Mouse (Mus musculus) testis, adult 2 months (tissue): Measurements from ENCODE around the gene Gjd3. TPM values are rescaled to one million over a fixed set of nuclear protein-coding genes. Genes with fewer than 3 reads are reported as not detected.

Source experiments
- H3K27ac ChIP-seq: fragments of 200-500 bp; 2 replicates; pipeline ENCODE4 v1.5.1; 2012; ENCODE audit warnings: low read depth, low read length; ENCODE audit not compliant: control insufficient read depth, insufficient read depth
- H3K27me3 ChIP-seq: fragments of 200-500 bp; 2 replicates; pipeline ENCODE4 v1.6.1; 2012; ENCODE audit warnings: mild to moderate bottlenecking, low read length, moderate library complexity; ENCODE audit not compliant: control insufficient read depth, insufficient read depth
- H3K36me3 ChIP-seq: fragments of 200-500 bp; 2 replicates; pipeline ENCODE4 v1.6.1; 2012; ENCODE audit warnings: mild to moderate bottlenecking, low read length; ENCODE audit not compliant: control insufficient read depth, insufficient read depth
- H3K4me1 ChIP-seq: fragments of 200-500 bp; 2 replicates; pipeline ENCODE4 v1.6.1; 2012; ENCODE audit warnings: low read length; ENCODE audit not compliant: control insufficient read depth, insufficient read depth
- H3K4me3 ChIP-seq: fragments of 200-500 bp; 2 replicates; pipeline ENCODE4 v1.5.1; 2012; ENCODE audit warnings: low read depth, mild to moderate bottlenecking, low read length, moderate library complexity, mixed read lengths; ENCODE audit not compliant: control insufficient read depth
- CTCF ChIP-seq: fragments of 200-500 bp; IDR thresholded peaks from 2 replicates; pipeline ENCODE4 v1.5.1; 2012; ENCODE audit warnings: low read depth, mild to moderate bottlenecking, inconsistent platforms, low read length, moderate library complexity; ENCODE audit not compliant: control insufficient read depth, insufficient read depth, insufficient replicate concordance
- POLR2A ChIP-seq: fragments of 200-500 bp; IDR thresholded peaks from 2 replicates; pipeline ENCODE4 v1.6.1; 2012; ENCODE audit warnings: low read depth, mild to moderate bottlenecking, inconsistent platforms, low read length, moderate library complexity; ENCODE audit not compliant: control insufficient read depth
- polyA plus RNA-seq: library from polyadenylated mRNA; depleted of rRNA; stranded (reverse); fragments of >200 nt; gene quantifications from 2 replicates; pipeline ENCODE4 v1.2.3, GENCODE M21; 2012

Gjd3 gene
- polyA plus RNA-seq, 1 experiment = 13.6 TPM

- Histone ChIP-seq H3K4me1 (peaks cover 52% of the 10 kb centered on the region), H3K27ac (peak overlapping the region; percentile 33), H3K27me3 (no peaks in the 10 kb centered on the region), H3K4me3 (0 out of 2 replicates have a peak overlapping the region, but pooled peaks have one; percentile 25), H3K36me3 (no peaks in the 10 kb centered on the region)
- TF ChIP-seq POLR2A (no peak), CTCF (no peak)
These were observed 18.0 kb downstream of the Gjd3 start for GRCm38 (mm10) chr11:98964616-98965415.

- H3K27me3 ChIP-seq = no peaks in the 10 kb centered on the region
- H3K27ac ChIP-seq = peak overlapping the region; percentile 15
- TF ChIP-seq CTCF (no peak), POLR2A (no peak)
- H3K4me3 ChIP-seq = no peak overlapping the region; the same call in 1 of the 2 replicates
- H3K4me1 ChIP-seq = peaks cover 57% of the 10 kb centered on the region
- H3K36me3 ChIP-seq = no peaks in the 10 kb centered on the region
These were observed 18.6 kb downstream of the Gjd3 start for GRCm38 (mm10) chr11:98964201-98964615.

- no peaks in the 10 kb centered on the region for H3K27me3 ChIP-seq
- H3K36me3 ChIP-seq = no peaks in the 10 kb centered on the region
- H3K27ac ChIP-seq = peak overlapping the region; percentile 60
- TF ChIP-seq CTCF = no peak
- TF ChIP-seq POLR2A = peak; percentile 40; the same call in 1 of the 2 replicates
- peak overlapping the region; percentile 75 for H3K4me3 ChIP-seq
- peaks cover 58% of the 10 kb centered on the region for H3K4me1 ChIP-seq
These were observed 19.4 kb downstream of the Gjd3 start for GRCm38 (mm10) chr11:98963191-98964021.

- no peaks in the 10 kb centered on the region for H3K27me3 ChIP-seq
- peak overlapping the region; percentile 64 for H3K4me3 ChIP-seq
- TF ChIP-seq CTCF (no peak), POLR2A (no peak)
- peaks cover 58% of the 10 kb centered on the region for H3K4me1 ChIP-seq
- peak overlapping the region; percentile 51; the same call in 1 of the 2 replicates for H3K27ac ChIP-seq
- H3K36me3 ChIP-seq = no peaks in the 10 kb centered on the region
These were observed 20.3 kb downstream of the Gjd3 start for GRCm38 (mm10) chr11:98962421-98963095.

- H3K36me3 ChIP-seq = no peaks in the 10 kb centered on the region
- H3K27me3 ChIP-seq = no peaks in the 10 kb centered on the region
- peaks cover 55% of the 10 kb centered on the region for H3K4me1 ChIP-seq
- TF ChIP-seq CTCF (no peak), POLR2A (no peak)
- H3K4me3 ChIP-seq = peak overlapping the region; percentile 69
- no peak overlapping the region for H3K27ac ChIP-seq
These were observed 21.1 kb downstream of the Gjd3 start for GRCm38 (mm10) chr11:98961766-98962165.

- H3K27ac ChIP-seq = peak overlapping the region; percentile 8; the same call in 1 of the 2 replicates
- H3K36me3 ChIP-seq = no peaks in the 10 kb centered on the region
- H3K4me1 ChIP-seq = peaks cover 49% of the 10 kb centered on the region
- H3K27me3 ChIP-seq = no peaks in the 10 kb centered on the region
- peak overlapping the region; percentile 69 for H3K4me3 ChIP-seq
- TF ChIP-seq CTCF (0 out of 2 replicates have a peak, but pooled peaks have one; percentile 10), POLR2A (peak; percentile 24; the same call in 1 of the 2 replicates)
These were observed 21.7 kb downstream of the Gjd3 start for GRCm38 (mm10) chr11:98961051-98961592.
